Mouse (Mus musculus) liver, postnatal 0 days (tissue): ENCODE measurements around the gene Svep1.

ENCODE experiments used
- CTCF ChIP-seq: sonication (generic); IDR thresholded peaks from 2 replicates; pipeline ENCODE4 v1.5.1; 2016; ENCODE audit warnings: antibody characterized with exemption, low read depth
- EP300 ChIP-seq: IDR thresholded peaks from 2 replicates; pipeline ENCODE4 v1.6.1; 2016; ENCODE audit warnings: antibody characterized with exemption, low read depth, mild to moderate bottlenecking

- no peak for TF ChIP-seq CTCF
- no peak for TF ChIP-seq EP300
Observed at GRCm38 (mm10) chr4:58032714-58033113, 173.9 kb downstream of the Svep1 start.
